Mouse (Mus musculus): ENCODE measurements around the gene Fam189a2. TPM values are rescaled to one million over a fixed set of nuclear protein-coding genes. Genes with fewer than 3 reads are reported as not detected.

Gene Fam189a2
- polyA plus RNA-seq, 1 experiment = not detected

- no peaks in the 10 kb centered on the region for H3K27me3 ChIP-seq (ENCODE audit: control insufficient read depth)
- no peak for TF ChIP-seq GATA1 (IDR thresholded peaks at IDR 0.05; ENCODE audit: low read length)
- TF ChIP-seq TAL1 (IDR thresholded peaks at IDR 0.05; ENCODE audit: low read length) = no peak; the same call in 2 of the 3 replicates
- H3K4me3 ChIP-seq (replicated peaks) = no peak overlapping the region
- H3K9me3 ChIP-seq (ENCODE audit: control insufficient read depth, low read length) = no peaks in the 10 kb centered on the region
- no peaks in the 10 kb centered on the region for H3K4me1 ChIP-seq (ENCODE audit: control insufficient read depth)
- no peaks in the 10 kb centered on the region for H3K36me3 ChIP-seq (ENCODE audit: control insufficient read depth)
These were observed 70.9 kb downstream of the Fam189a2 start for GRCm38 (mm10) chr19:23959870-23960269.

GRCm38 (mm10) chr19:23958925-23959324 is 71.9 kb downstream of the Fam189a2 start:
- H3K4me3 ChIP-seq (replicated peaks) = no peak overlapping the region
- H3K4me1 ChIP-seq (ENCODE audit: control insufficient read depth) = no peaks in the 10 kb centered on the region
- no peaks in the 10 kb centered on the region for H3K9me3 ChIP-seq (ENCODE audit: control insufficient read depth, low read length)
- no peaks in the 10 kb centered on the region for H3K36me3 ChIP-seq (ENCODE audit: control insufficient read depth)
- TF ChIP-seq GATA1 (IDR thresholded peaks at IDR 0.05; ENCODE audit: low read length) (no peak), TAL1 (IDR thresholded peaks at IDR 0.05; ENCODE audit: low read length) (no peak)
- H3K27me3 ChIP-seq (ENCODE audit: control insufficient read depth) = no peaks in the 10 kb centered on the region

- no peak for TF ChIP-seq TAL1 (IDR thresholded peaks at IDR 0.05; ENCODE audit: low read length)
- no peak for TF ChIP-seq GATA1 (IDR thresholded peaks at IDR 0.05; ENCODE audit: low read length)
- no peaks in the 10 kb centered on the region for H3K36me3 ChIP-seq (ENCODE audit: control insufficient read depth)
These were observed 73.3 kb downstream of the Fam189a2 start for GRCm38 (mm10) chr19:23957563-23957962.

DNA sequence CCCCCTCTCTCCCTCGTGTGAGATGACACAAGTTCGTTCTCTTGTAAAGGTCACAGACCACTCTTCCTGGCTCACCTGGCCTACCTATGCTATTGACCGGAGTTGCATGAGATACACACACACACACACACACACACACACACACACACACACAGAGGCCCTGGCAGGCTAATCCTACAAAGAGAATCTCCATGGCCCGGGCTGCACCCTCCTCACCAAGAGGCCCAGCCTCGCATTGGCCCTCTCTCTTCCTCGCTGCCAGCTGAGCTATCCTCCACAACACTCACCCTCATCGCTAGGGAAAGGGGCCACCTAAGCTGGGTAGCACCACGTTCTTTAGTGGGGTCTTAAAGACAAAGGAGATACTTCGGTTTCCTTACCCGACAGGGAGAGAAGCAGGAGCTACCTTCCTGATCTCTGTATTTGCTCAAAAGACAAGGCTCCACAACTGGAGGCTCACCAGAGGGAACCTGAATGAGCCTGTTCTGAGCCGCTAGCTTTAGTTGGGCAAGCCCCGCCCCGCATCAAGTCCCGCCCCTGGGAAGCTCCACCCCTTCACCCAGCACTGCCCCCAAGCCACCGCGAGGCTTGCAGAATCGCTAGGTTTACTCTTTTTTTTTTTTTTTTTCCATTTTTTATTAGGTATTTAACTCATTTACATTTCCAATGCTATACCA is 74.4 kb downstream of the Fam189a2 start:
- TF ChIP-seq GATA1 (IDR thresholded peaks at IDR 0.05; ENCODE audit: low read length) = no peak
- TF ChIP-seq TAL1 (IDR thresholded peaks at IDR 0.05; ENCODE audit: low read length) = no peak
- no peaks in the 10 kb centered on the region for H3K27me3 ChIP-seq (ENCODE audit: control insufficient read depth)
- H3K4me1 ChIP-seq (ENCODE audit: control insufficient read depth) = no peaks in the 10 kb centered on the region
- no peaks in the 10 kb centered on the region for H3K36me3 ChIP-seq (ENCODE audit: control insufficient read depth)
- H3K9me3 ChIP-seq (ENCODE audit: control insufficient read depth, low read length) = no peaks in the 10 kb centered on the region
- no peak overlapping the region for H3K4me3 ChIP-seq (replicated peaks)

More at GRCm38 (mm10) chr19:23957563-23957962, 73.3 kb downstream of the Fam189a2 start:
- no peak overlapping the region for H3K4me3 ChIP-seq (replicated peaks)
- H3K27me3 ChIP-seq (ENCODE audit: control insufficient read depth) = no peaks in the 10 kb centered on the region
- H3K9me3 ChIP-seq (ENCODE audit: control insufficient read depth, low read length) = no peaks in the 10 kb centered on the region
- no peaks in the 10 kb centered on the region for H3K4me1 ChIP-seq (ENCODE audit: control insufficient read depth)

DNA sequence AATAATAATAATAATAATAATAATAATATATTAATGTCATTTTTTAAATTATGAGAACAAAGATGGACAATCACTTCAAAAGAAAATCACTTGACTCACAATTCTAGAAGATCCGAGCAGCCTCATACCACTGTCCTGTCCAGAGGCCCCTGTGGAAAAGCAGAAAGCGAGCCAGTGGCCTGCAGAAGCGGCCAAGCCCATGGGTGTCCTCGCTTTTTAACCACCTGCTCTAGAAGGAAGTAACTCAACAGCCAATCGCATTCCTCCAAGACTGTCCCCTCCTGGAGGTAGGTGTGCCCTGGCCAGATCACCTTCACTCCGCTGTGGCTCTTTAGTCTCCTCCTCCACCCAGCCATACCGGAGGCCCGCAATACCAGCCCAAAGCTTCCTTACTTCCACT is 75.4 kb downstream of the Fam189a2 start:
- Histone ChIP-seq H3K9me3 (ENCODE audit: control insufficient read depth, low read length) (peaks cover 2% of the 10 kb centered on the region; the same call in 1 of the 2 replicates), H3K4me3 (replicated peaks) (no peak overlapping the region), H3K36me3 (ENCODE audit: control insufficient read depth) (no peaks in the 10 kb centered on the region), H3K4me1 (ENCODE audit: control insufficient read depth) (no peaks in the 10 kb centered on the region), H3K27me3 (ENCODE audit: control insufficient read depth) (no peaks in the 10 kb centered on the region)
- no peak for TF ChIP-seq GATA1 (IDR thresholded peaks at IDR 0.05; ENCODE audit: low read length)
- no peak for TF ChIP-seq TAL1 (IDR thresholded peaks at IDR 0.05; ENCODE audit: low read length)

DNA sequence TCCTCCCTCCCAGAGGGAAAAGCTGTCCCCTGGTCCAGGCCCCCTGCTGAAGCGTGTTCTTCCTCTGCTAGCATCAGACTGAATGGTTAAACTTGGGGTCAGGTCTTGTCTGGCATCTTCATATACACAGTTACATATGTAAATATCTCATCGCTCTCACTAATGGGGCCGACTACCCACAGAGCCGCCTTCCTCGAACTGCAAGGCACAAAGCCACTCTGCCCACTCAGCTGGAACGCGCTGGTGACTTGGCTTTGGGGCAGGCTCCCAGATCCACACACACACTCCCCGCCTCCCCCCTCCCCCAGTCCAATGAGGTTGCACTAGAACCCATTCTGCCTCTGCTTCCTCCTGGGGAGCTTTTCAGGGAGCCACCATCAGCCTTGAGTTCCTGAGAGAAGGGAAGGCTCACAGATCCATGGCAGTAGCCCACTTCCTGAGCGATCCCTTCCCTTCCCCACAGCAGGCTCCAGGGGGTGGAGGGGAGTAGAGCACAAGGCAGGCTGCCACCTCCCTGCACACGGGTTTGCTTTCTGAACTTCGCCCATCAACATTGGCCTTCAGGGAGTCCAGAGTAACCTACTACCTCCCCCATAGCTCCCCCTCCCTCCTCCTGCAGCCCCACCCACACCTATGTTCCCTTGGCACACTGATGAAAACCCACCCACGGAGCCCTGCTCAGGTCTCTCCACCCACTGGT is 82.4 kb downstream of the Fam189a2 start:
- no peaks in the 10 kb centered on the region for H3K36me3 ChIP-seq (ENCODE audit: control insufficient read depth)
- H3K4me1 ChIP-seq (ENCODE audit: control insufficient read depth) = no peaks in the 10 kb centered on the region
- no peak overlapping the region for H3K4me3 ChIP-seq (replicated peaks)
- peaks cover 2% of the 10 kb centered on the region; the same call in 1 of the 2 replicates for H3K9me3 ChIP-seq (ENCODE audit: control insufficient read depth, low read length)
- no peaks in the 10 kb centered on the region for H3K27me3 ChIP-seq (ENCODE audit: control insufficient read depth)
- TF ChIP-seq TAL1 (IDR thresholded peaks at IDR 0.05; ENCODE audit: low read length) (no peak), GATA1 (IDR thresholded peaks at IDR 0.05; ENCODE audit: low read length) (no peak)

DNA sequence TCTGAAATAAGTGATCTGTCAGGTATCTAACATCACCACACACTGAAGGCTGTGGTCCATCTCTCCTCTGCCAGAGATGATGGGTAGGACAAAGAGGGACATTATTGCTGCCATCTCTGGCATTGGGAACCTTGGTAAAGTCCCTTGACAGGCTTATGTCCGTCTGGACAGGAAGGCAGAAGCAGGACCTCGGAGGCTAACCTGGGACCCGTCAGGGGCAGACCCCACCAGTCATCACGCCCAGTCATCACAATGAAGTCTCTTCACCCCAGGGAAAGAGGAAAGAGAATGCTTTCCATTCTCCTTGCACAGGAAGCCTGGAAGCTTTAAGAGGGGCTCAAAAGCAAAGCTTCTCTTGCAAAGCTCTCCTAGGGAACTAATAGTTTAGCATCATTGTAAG is 82.9 kb downstream of the Fam189a2 start:
- H3K36me3 ChIP-seq (ENCODE audit: control insufficient read depth) = no peaks in the 10 kb centered on the region
- TF ChIP-seq TAL1 (IDR thresholded peaks at IDR 0.05; ENCODE audit: low read length) = no peak
- H3K4me1 ChIP-seq (ENCODE audit: control insufficient read depth) = no peaks in the 10 kb centered on the region
- no peaks in the 10 kb centered on the region for H3K27me3 ChIP-seq (ENCODE audit: control insufficient read depth)
- no peak overlapping the region for H3K4me3 ChIP-seq (replicated peaks)
- peaks cover 2% of the 10 kb centered on the region; the same call in 1 of the 2 replicates for H3K9me3 ChIP-seq (ENCODE audit: control insufficient read depth, low read length)

GRCm38 (mm10) chr19:23946751-23947150 is 84.1 kb downstream of the Fam189a2 start:
- Histone ChIP-seq H3K4me1 (ENCODE audit: control insufficient read depth) (no peaks in the 10 kb centered on the region), H3K9me3 (ENCODE audit: control insufficient read depth, low read length) (peaks cover 2% of the 10 kb centered on the region; the same call in 1 of the 2 replicates), H3K4me3 (replicated peaks) (no peak overlapping the region), H3K27me3 (ENCODE audit: control insufficient read depth) (no peaks in the 10 kb centered on the region), H3K36me3 (ENCODE audit: control insufficient read depth) (no peaks in the 10 kb centered on the region)
- TF ChIP-seq GATA1 (IDR thresholded peaks at IDR 0.05; ENCODE audit: low read length) (no peak), TAL1 (IDR thresholded peaks at IDR 0.05; ENCODE audit: low read length) (no peak)

DNA sequence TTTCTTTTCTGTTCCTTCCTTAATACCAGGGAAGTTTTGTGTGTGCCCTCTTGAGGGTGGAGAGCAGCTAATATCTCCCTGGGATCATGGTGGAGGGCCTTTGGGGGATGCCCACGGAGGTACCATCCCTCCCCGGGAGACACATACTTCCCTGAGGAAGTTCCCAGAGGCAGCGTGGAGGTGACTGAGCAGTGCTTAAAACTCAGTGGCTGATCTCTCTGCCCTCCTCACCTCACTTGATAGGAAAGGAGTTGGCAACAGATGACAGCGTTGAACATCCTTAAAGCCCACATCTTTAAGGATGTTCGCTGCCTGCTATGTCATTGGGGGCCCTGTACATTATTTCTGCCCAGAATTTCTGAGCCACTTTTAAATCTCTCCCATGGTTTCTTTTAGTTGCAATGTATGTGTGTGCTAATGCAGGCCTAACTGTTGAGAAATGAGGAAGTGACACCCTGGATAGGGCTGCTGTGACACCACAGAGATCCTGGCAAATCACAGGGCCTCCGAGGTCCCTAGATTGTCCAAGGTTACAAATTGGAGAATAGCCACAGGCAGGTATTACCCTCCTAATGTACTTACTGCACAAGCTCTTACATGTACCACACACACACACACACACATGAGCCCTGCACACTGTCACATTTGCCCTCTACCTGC is 84.7 kb downstream of the Fam189a2 start:
- no peak overlapping the region for H3K4me3 ChIP-seq (replicated peaks)
- H3K4me1 ChIP-seq (ENCODE audit: control insufficient read depth) = no peaks in the 10 kb centered on the region
- TF ChIP-seq GATA1 (IDR thresholded peaks at IDR 0.05; ENCODE audit: low read length) = no peak
- no peak for TF ChIP-seq TAL1 (IDR thresholded peaks at IDR 0.05; ENCODE audit: low read length)
- H3K36me3 ChIP-seq (ENCODE audit: control insufficient read depth) = no peaks in the 10 kb centered on the region
- H3K27me3 ChIP-seq (ENCODE audit: control insufficient read depth) = no peaks in the 10 kb centered on the region
- peaks cover 2% of the 10 kb centered on the region; the same call in 1 of the 2 replicates for H3K9me3 ChIP-seq (ENCODE audit: control insufficient read depth, low read length)
